Mouse (Mus musculus) neural tube, embryonic 14.5 days (tissue): Measurements from ENCODE around the gene Ube2h. TPM values are rescaled to one million over a fixed set of nuclear protein-coding genes. Genes with fewer than 3 reads are reported as not detected.

Experiments
- ATAC-seq: fragments of 200-750 bp; cut with Nextera tagmentation; 2 replicates; pipeline ENCODE4 v1.8.0; 2017; ENCODE audit warnings: low read depth, mild to moderate bottlenecking, moderate TSS enrichment, moderate library complexity
- H3K27ac ChIP-seq: fragments of 300-500 bp; sonication (generic); 2 replicates; pipeline ENCODE4 v1.5.1; 2014; ENCODE audit warnings: low read depth, mild to moderate bottlenecking, control low read depth, low read length, moderate library complexity, mixed read lengths
- H3K27me3 ChIP-seq: fragments of 300-500 bp; sonication (generic); 2 replicates; pipeline ENCODE4 v1.6.1; 2014; ENCODE audit warnings: low read length; ENCODE audit not compliant: control insufficient read depth, insufficient read depth
- H3K36me3 ChIP-seq: fragments of 300-500 bp; sonication (generic); 2 replicates; pipeline ENCODE4 v1.6.1; 2014; ENCODE audit warnings: low read length, mixed read lengths; ENCODE audit not compliant: control insufficient read depth, insufficient read depth
- H3K4me1 ChIP-seq: fragments of 300-500 bp; sonication (generic); 2 replicates; pipeline ENCODE4 v1.6.1; 2014; ENCODE audit warnings: low read length; ENCODE audit not compliant: control insufficient read depth, insufficient read depth
- H3K4me2 ChIP-seq: fragments of 300-500 bp; sonication (generic); 2 replicates; pipeline ENCODE4 v1.6.1; 2014; ENCODE audit warnings: mild to moderate bottlenecking, low read depth, low read length, control low read depth
- H3K4me3 ChIP-seq: fragments of 300-500 bp; sonication (generic); 2 replicates; pipeline ENCODE4 v1.5.1; 2014; ENCODE audit warnings: low read depth, low read length, control low read depth, mixed read lengths
- H3K9ac ChIP-seq: fragments of 300-500 bp; sonication (generic); replicated peaks from 2 replicates; pipeline ENCODE4 v1.6.1; 2014; ENCODE audit warnings: low read depth, mild to moderate bottlenecking, control low read depth, low read length, mixed read lengths
- H3K9me3 ChIP-seq: fragments of 300-500 bp; sonication (generic); 2 replicates; pipeline ENCODE4 v1.6.1; 2016; ENCODE audit warnings: low read length; ENCODE audit not compliant: control insufficient read depth
- WGBS: fragments of 180-500 bp; shearing (Covaris S2); extraction: QIAGEN DNeasy Blood & Tissue Kit; methylation state at CpG from one replicate; pipeline ENCODE4 v1.1.7; 2014; 5-methylcytosine and 5-hydroxymethylcytosine counted together
- polyA plus RNA-seq: library from polyadenylated mRNA; unstranded; fragments of >200 nt; fragmentation: Nextera tagmentation; extraction: Ambion mirVana; gene quantifications from 2 replicates; pipeline ENCODE4 v1.2.1, GENCODE M21; 2014

Gene Ube2h
- polyA plus RNA-seq, 1 experiment from 2014 or later: 79.3 TPM

- Histone ChIP-seq H3K9me3 (no peaks in the 10 kb centered on the region), H3K4me2 (no peak overlapping the region)
Measured at GRCm38 (mm10) chr6:30245397-30245796, 58.9 kb downstream of the Ube2h start.

DNA sequence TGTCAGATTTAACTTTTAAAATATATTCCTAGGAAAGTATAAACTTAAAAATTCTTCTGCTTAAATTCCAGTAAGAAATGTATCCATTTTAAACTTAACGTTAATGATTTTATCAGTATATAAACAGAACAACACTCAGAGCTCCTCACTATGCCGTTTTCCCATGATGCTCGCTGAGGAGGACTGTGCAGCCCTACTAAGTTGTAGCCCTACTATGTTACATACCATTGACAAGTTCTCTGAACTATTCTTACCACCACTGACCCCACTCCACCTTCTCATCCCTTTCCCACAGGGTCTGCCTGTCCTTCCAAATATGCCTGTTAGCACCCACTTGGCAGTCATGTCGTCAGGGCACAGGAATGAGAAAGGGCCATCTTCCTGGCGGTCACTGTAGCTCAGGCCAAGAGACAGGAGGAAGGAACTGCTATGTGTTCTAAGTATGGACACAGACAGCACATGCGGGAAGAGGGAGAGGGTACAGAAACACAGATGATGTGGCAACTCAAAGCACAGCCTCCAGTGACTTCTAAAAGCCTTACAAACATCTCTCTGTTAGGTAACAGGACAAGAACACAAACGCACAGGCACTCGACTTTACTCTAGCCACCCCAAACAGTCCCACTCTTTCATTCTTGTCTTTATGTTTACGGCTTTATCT, 60.9 kb downstream of the Ube2h start:
- no peaks in the 10 kb centered on the region for H3K9me3 ChIP-seq
- no peaks in the 10 kb centered on the region for H3K27me3 ChIP-seq
- ATAC-seq: no peak
- no peak overlapping the region for H3K4me2 ChIP-seq
- WGBS: 91% methylated on average over 9 of the region's 9 CpGs
- H3K36me3 ChIP-seq: peaks cover 8% of the 10 kb centered on the region; the same call in 1 of the 2 replicates
- H3K4me1 ChIP-seq: no peaks in the 10 kb centered on the region
- H3K9ac ChIP-seq: no peak overlapping the region
- no peak overlapping the region for H3K4me3 ChIP-seq
- no peak overlapping the region for H3K27ac ChIP-seq

More at GRCm38 (mm10) chr6:30245397-30245796, 58.9 kb downstream of the Ube2h start:
- WGBS: 81% methylated on average over 5 of the region's 5 CpGs
- Histone ChIP-seq H3K9ac (no peak overlapping the region), H3K27ac (no peak overlapping the region), H3K36me3 (no peaks in the 10 kb centered on the region; the same call in 1 of the 2 replicates), H3K27me3 (no peaks in the 10 kb centered on the region), H3K4me3 (no peak overlapping the region), H3K4me1 (no peaks in the 10 kb centered on the region)
- ATAC-seq: no peak

- no peak overlapping the region for H3K4me2 ChIP-seq
- no peak for ATAC-seq
- H3K9ac ChIP-seq: no peak overlapping the region
- H3K27me3 ChIP-seq: no peaks in the 10 kb centered on the region
- no peaks in the 10 kb centered on the region for H3K4me1 ChIP-seq
- H3K9me3 ChIP-seq: no peaks in the 10 kb centered on the region
- H3K36me3 ChIP-seq: peaks cover 8% of the 10 kb centered on the region; the same call in 1 of the 2 replicates
- WGBS: 81% methylated on average over 4 of the region's 4 CpGs
- no peak overlapping the region for H3K4me3 ChIP-seq
- H3K27ac ChIP-seq: no peak overlapping the region
Measured at GRCm38 (mm10) chr6:30242928-30243327, 61.4 kb downstream of the Ube2h start.

- H3K27ac ChIP-seq: no peak overlapping the region
- H3K4me1 ChIP-seq: no peaks in the 10 kb centered on the region
- WGBS: 95% methylated on average over 7 of the region's 7 CpGs
- no peak overlapping the region for H3K4me2 ChIP-seq
- no peaks in the 10 kb centered on the region for H3K9me3 ChIP-seq
- no peak overlapping the region for H3K9ac ChIP-seq
- ATAC-seq: no peak
- H3K27me3 ChIP-seq: no peaks in the 10 kb centered on the region
- peaks cover 8% of the 10 kb centered on the region; the same call in 1 of the 2 replicates for H3K36me3 ChIP-seq
- no peak overlapping the region for H3K4me3 ChIP-seq
Measured at GRCm38 (mm10) chr6:30240105-30240504, 64.2 kb downstream of the Ube2h start.

DNA sequence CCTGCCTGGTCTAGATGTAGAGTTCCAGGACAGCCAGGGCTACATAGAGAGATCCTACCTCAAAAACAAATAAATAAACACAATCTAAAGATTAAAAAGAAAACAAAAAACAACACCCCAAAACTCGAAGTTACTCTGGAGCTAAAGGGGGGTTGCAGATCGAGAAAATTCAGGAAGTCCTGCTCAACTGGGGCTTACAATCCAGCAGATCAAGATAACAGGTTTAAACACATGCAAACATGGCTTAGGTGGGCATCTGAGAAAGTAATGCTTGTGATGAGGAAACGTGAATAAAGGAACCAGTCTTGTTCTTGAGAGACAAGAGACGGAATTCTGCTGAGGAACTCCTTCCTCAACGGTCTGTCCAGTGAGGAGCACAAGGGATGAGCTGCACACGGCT, 65.1 kb downstream of the Ube2h start:
- Histone ChIP-seq H3K4me3 (no peak overlapping the region), H3K27me3 (no peaks in the 10 kb centered on the region), H3K9me3 (no peaks in the 10 kb centered on the region), H3K4me2 (no peak overlapping the region), H3K27ac (no peak overlapping the region), H3K36me3 (peaks cover 8% of the 10 kb centered on the region; the same call in 1 of the 2 replicates), H3K9ac (no peak overlapping the region), H3K4me1 (no peaks in the 10 kb centered on the region)
- ATAC-seq: no peak
- 87% methylated on average over 6 of the region's 6 CpGs for WGBS

DNA sequence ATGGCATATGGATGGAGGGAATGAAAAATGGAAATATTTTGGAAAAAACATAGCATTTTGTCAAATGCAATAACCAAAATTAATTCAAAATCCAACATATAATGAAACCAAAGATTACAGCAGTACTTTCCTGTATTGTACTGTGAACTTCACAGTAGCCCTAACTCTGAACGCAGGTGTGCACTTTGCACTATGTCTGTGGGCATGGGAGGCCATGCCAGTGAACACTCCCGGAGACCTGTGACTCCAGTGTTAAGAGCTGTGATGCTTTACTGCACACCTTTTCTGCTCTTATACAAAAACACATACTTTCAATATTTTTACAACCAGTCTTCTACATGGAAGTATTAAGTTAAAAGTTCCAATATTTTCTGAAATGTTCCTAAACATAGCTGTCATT, 66.3 kb downstream of the Ube2h start:
- WGBS: 97% methylated on average over 2 of the region's 2 CpGs
- no peak for ATAC-seq
- Histone ChIP-seq H3K36me3 (peaks cover 8% of the 10 kb centered on the region; the same call in 1 of the 2 replicates), H3K4me3 (no peak overlapping the region), H3K9me3 (no peaks in the 10 kb centered on the region), H3K9ac (no peak overlapping the region), H3K4me2 (no peak overlapping the region), H3K27me3 (no peaks in the 10 kb centered on the region), H3K4me1 (no peaks in the 10 kb centered on the region), H3K27ac (no peak overlapping the region)

- Histone ChIP-seq H3K36me3 (peaks cover 8% of the 10 kb centered on the region; the same call in 1 of the 2 replicates), H3K4me2 (no peak overlapping the region), H3K27ac (no peak overlapping the region), H3K4me1 (no peaks in the 10 kb centered on the region), H3K4me3 (no peak overlapping the region), H3K9ac (no peak overlapping the region), H3K27me3 (no peaks in the 10 kb centered on the region), H3K9me3 (no peaks in the 10 kb centered on the region)
- no peak for ATAC-seq
- WGBS: 93% methylated on average over 1 of the region's 1 CpGs
Measured at GRCm38 (mm10) chr6:30236564-30236963, 67.8 kb downstream of the Ube2h start.

- Histone ChIP-seq H3K9me3 (no peaks in the 10 kb centered on the region), H3K4me3 (no peak overlapping the region), H3K4me2 (no peak overlapping the region), H3K4me1 (no peaks in the 10 kb centered on the region), H3K9ac (no peak overlapping the region), H3K27ac (no peak overlapping the region), H3K36me3 (no peaks in the 10 kb centered on the region), H3K27me3 (no peaks in the 10 kb centered on the region)
- WGBS: 93% methylated on average over 4 of the region's 4 CpGs
- ATAC-seq: no peak
Measured at GRCm38 (mm10) chr6:30231758-30232293, 72.5 kb downstream of the Ube2h start.

GRCm38 (mm10) chr6:30230246-30230645, 74.1 kb downstream of the Ube2h start:
- Histone ChIP-seq H3K4me3 (no peak overlapping the region), H3K9me3 (no peaks in the 10 kb centered on the region), H3K9ac (no peak overlapping the region), H3K27ac (no peak overlapping the region), H3K4me2 (no peak overlapping the region), H3K27me3 (no peaks in the 10 kb centered on the region), H3K4me1 (no peaks in the 10 kb centered on the region), H3K36me3 (no peaks in the 10 kb centered on the region)
- ATAC-seq: no peak
- 87% methylated on average over 7 of the region's 7 CpGs for WGBS
